Mouse (Mus musculus) ES-Bruce4 (cell line): ENCODE measurements around the gene Ccl5.

ENCODE experiments used
- CTCF ChIP-seq: IDR thresholded peaks from one replicate; pipeline ENCODE4 v1.8.1; 2011; ENCODE audit warnings: low read depth, low read length
- EP300 ChIP-seq: IDR thresholded peaks from 2 replicates; pipeline ENCODE4 v1.6.1; 2011; ENCODE audit warnings: low read depth, low read length; ENCODE audit not compliant: insufficient read depth
- POLR2A ChIP-seq: IDR thresholded peaks from one replicate; pipeline ENCODE4 v1.8.1; 2011; ENCODE audit warnings: low read length; ENCODE audit not compliant: insufficient read depth

GRCm38 (mm10) chr11:83533192-83533591 lies 2.9 kb upstream of the Ccl5 start:
- no peak for TF ChIP-seq EP300
- no peak for TF ChIP-seq CTCF
- TF ChIP-seq POLR2A: no peak
